Mouse (Mus musculus) stomach, postnatal 0 days (tissue): Measurements from ENCODE around the gene Arhgef3. TPM values are rescaled to one million over a fixed set of nuclear protein-coding genes. Genes with fewer than 3 reads are reported as not detected.

Source experiments
- ATAC-seq: fragments of 200-750 bp; cut with Nextera tagmentation; 2 replicates; pipeline ENCODE4 v1.8.0; 2017; ENCODE audit not compliant: low FRiP score, low TSS enrichment
- DNase-seq: peaks from one replicate; pipeline ENCODE4 v3.0.0-alpha.2; 2016; ENCODE audit warnings: low spot score
- H3K27ac ChIP-seq: fragments of 300-500 bp; sonication (generic); replicated peaks from 2 replicates; pipeline ENCODE4 v1.5.1; 2014; ENCODE audit warnings: mild to moderate bottlenecking, control low read depth
- H3K27me3 ChIP-seq: fragments of 300-500 bp; sonication (generic); 2 replicates; pipeline ENCODE4 v1.6.1; 2014; ENCODE audit warnings: low read length; ENCODE audit not compliant: control insufficient read depth, insufficient read depth
- H3K36me3 ChIP-seq: fragments of 300-500 bp; sonication (generic); 2 replicates; pipeline ENCODE4 v1.6.1; 2014; ENCODE audit warnings: low read length, mixed read lengths; ENCODE audit not compliant: control insufficient read depth, insufficient read depth
- H3K4me1 ChIP-seq: fragments of 300-500 bp; sonication (generic); replicated peaks from 2 replicates; pipeline ENCODE4 v1.6.1; 2014; ENCODE audit warnings: antibody characterized with exemption; ENCODE audit not compliant: control insufficient read depth, insufficient read depth
- H3K4me2 ChIP-seq: fragments of 300-500 bp; sonication (generic); replicated peaks from 2 replicates; pipeline ENCODE4 v1.6.1; 2014; ENCODE audit warnings: low read depth, mild to moderate bottlenecking, control low read depth, moderate library complexity
- H3K4me3 ChIP-seq: fragments of 300-500 bp; sonication (generic); 2 replicates; pipeline ENCODE4 v1.5.1; 2014; ENCODE audit warnings: low read depth, low read length, control low read depth
- H3K9ac ChIP-seq: fragments of 300-500 bp; sonication (generic); 2 replicates; pipeline ENCODE4 v1.6.1; 2014; ENCODE audit warnings: mild to moderate bottlenecking, low read length, control low read depth, mixed read lengths
- H3K9me3 ChIP-seq: fragments of 300-500 bp; sonication (generic); 2 replicates; pipeline ENCODE4 v1.6.1; 2016; ENCODE audit warnings: low read length; ENCODE audit not compliant: control insufficient read depth
- CTCF ChIP-seq: IDR thresholded peaks from 2 replicates; pipeline ENCODE4 v1.5.1; 2016; ENCODE audit warnings: antibody characterized with exemption, low read depth, mild to moderate bottlenecking, moderate library complexity
- EP300 ChIP-seq: optimal IDR thresholded peaks from 2 replicates; pipeline ENCODE3; 2016; ENCODE audit warnings: antibody characterized with exemption
- WGBS: fragments of 180-500 bp; shearing (Covaris S2); extraction: QIAGEN DNeasy Blood & Tissue Kit; methylation state at CpG from one replicate; pipeline ENCODE4 v1.1.7; 2014; 5-methylcytosine and 5-hydroxymethylcytosine counted together
- polyA plus RNA-seq: library from polyadenylated mRNA; unstranded; fragments of >200 nt; fragmentation: Nextera tagmentation; extraction: Ambion mirVana; gene quantifications from 2 replicates; pipeline ENCODE4 v1.2.1, GENCODE M21; 2015

Arhgef3 gene
- polyA plus RNA-seq, 1 experiment from 2014 or later: 13.1 TPM

DNA sequence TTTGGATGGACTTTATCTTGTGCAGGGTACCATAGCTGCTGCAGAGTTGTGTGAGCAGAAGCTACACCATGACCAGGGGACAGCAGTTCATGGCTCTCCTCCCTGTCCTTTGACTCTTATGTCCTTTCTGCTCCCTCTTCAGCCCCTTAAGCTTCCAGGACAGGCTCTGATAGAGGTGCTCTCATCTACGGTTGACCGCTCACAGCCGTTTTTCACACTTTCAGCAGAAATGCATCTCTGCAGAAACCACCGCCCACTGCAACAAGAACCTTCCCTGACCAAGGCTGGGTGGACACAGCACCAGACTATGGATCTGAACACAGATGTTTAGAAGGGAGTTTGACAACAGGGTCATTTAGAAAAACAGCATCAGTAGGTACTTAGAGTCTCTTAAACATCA is 73.2 kb downstream of the Arhgef3 start:
- 90% methylated on average over 4 of the region's 4 CpGs for WGBS
- Histone ChIP-seq H3K4me1 (peaks cover 5% of the 10 kb centered on the region; the same call in 1 of the 2 replicates), H3K27me3 (no peaks in the 10 kb centered on the region), H3K9ac (no peak overlapping the region), H3K27ac (no peak overlapping the region), H3K36me3 (no peaks in the 10 kb centered on the region), H3K9me3 (no peaks in the 10 kb centered on the region), H3K4me2 (no peak overlapping the region), H3K4me3 (no peak overlapping the region)
- TF ChIP-seq EP300 (no peak), CTCF (no peak)
- ATAC-seq (no peak), DNase-seq (no peak)

DNA sequence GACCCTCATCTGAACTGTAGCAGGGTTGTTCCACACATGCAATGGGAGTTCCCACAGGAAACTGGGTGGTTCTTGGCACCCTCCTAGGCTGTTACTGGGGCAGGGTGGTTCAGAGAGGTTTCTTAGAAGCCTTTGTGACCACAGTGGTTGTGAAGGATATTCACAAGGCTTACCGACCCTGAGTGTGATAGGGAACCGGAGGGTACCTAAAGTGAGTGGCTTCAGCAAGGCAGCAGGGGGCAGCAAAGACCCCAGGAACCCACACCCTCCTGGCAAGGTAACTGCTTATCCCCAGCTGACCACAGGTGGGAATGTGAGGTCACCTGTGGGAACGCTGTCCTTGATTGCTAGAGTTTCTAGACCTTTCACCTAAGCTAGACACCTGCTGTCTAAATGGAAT is 77.8 kb downstream of the Arhgef3 start:
- Histone ChIP-seq H3K27me3 (no peaks in the 10 kb centered on the region), H3K4me1 (no peaks in the 10 kb centered on the region), H3K9ac (no peak overlapping the region), H3K4me3 (no peak overlapping the region), H3K36me3 (no peaks in the 10 kb centered on the region), H3K27ac (no peak overlapping the region), H3K9me3 (no peaks in the 10 kb centered on the region), H3K4me2 (no peak overlapping the region)
- DNase-seq (peak; percentile 55), ATAC-seq (no peak)
- TF ChIP-seq EP300 (no peak), CTCF (peak; percentile 71)
- WGBS: 23% methylated on average over 3 of the region's 3 CpGs

- H3K4me3 ChIP-seq: no peak overlapping the region
- no peaks in the 10 kb centered on the region for H3K36me3 ChIP-seq
- no peaks in the 10 kb centered on the region for H3K4me1 ChIP-seq
- TF ChIP-seq CTCF (peak; percentile 57), EP300 (no peak)
- no peak overlapping the region for H3K9ac ChIP-seq
- H3K27me3 ChIP-seq: no peaks in the 10 kb centered on the region
- no peaks in the 10 kb centered on the region for H3K9me3 ChIP-seq
- no peak overlapping the region for H3K4me2 ChIP-seq
- ATAC-seq (peak; percentile 87), DNase-seq (peak; percentile 70)
- no peak overlapping the region for H3K27ac ChIP-seq
- WGBS: 57% methylated on average over 8 of the region's 8 CpGs
Observed at GRCm38 (mm10) chr14:27196980-27197379, 82.3 kb downstream of the Arhgef3 start.

DNA sequence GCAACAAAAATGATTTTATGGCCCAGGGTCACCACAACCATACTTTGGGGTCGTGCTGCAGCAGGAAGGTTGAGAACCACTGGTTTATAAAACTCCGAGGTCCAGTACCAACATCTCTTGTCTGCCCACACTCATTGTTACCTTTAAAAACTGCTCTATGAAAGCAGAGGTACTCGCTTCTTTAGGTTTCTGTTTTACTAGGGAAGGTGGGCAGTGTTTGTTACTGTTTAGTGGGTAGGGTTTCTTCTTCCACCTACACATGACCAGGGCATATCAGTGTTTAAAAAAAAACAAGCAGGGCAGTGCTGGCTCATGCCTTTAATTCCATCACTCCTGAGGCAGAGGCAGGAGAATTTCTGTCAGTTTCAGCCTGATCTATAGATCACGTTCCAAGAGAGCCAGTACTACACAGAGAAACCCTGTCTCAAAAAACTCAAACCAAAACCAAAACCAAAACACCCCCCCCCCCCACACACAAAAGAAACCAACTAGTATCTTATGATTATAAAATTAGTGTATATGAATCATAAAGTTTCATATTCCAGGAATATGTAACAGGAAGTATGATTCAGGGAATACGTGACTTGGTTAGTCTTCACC is 83.9 kb downstream of the Arhgef3 start:
- no peak for ATAC-seq

GRCm38 (mm10) chr14:27199119-27199518 is 84.4 kb downstream of the Arhgef3 start:
- no peaks in the 10 kb centered on the region for H3K4me1 ChIP-seq
- no peak overlapping the region for H3K4me3 ChIP-seq
- H3K4me2 ChIP-seq: no peak overlapping the region
- no peaks in the 10 kb centered on the region for H3K9me3 ChIP-seq
- no peaks in the 10 kb centered on the region for H3K27me3 ChIP-seq
- ATAC-seq (no peak), DNase-seq (no peak)
- H3K9ac ChIP-seq: no peak overlapping the region
- no peaks in the 10 kb centered on the region for H3K36me3 ChIP-seq
- no peak overlapping the region for H3K27ac ChIP-seq
- WGBS: 69% methylated on average over 3 of the region's 3 CpGs
- no peak for TF ChIP-seq EP300
- TF ChIP-seq CTCF: no peak

More for the DNA sequence above, 83.9 kb downstream of the Arhgef3 start:
- Histone ChIP-seq H3K9ac (no peak overlapping the region), H3K9me3 (no peaks in the 10 kb centered on the region), H3K36me3 (no peaks in the 10 kb centered on the region), H3K4me1 (no peaks in the 10 kb centered on the region), H3K4me3 (no peak overlapping the region), H3K4me2 (no peak overlapping the region), H3K27me3 (no peaks in the 10 kb centered on the region), H3K27ac (no peak overlapping the region)
- no peak for DNase-seq
- 93% methylated on average over 5 of the region's 5 CpGs for WGBS
- no peak for TF ChIP-seq CTCF
- no peak for TF ChIP-seq EP300

DNA sequence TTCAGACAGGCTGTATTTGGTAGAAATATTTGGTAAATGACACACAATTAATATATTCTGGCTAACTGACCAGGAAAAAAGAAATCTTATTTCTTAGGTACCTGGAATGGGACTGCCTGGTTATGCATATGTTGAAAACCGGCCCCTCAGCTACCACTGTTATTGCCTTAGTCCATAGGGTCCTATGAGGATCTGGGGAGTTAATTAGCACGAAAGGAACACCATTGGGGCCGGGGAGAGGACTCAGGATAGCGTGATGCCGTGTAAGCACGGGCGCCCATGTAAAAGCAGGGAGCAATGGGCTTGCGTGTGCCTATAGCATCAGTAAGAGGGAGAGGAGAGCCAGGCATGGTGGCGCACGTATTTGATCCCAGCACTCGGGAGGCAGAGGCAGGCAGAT is 85.2 kb downstream of the Arhgef3 start:
- no peak for DNase-seq
- no peaks in the 10 kb centered on the region for H3K27me3 ChIP-seq
- no peak for TF ChIP-seq CTCF
- no peak for TF ChIP-seq EP300
- no peak overlapping the region for H3K27ac ChIP-seq
- ATAC-seq: no peak
- 94% methylated on average over 11 of the region's 11 CpGs for WGBS
- H3K4me3 ChIP-seq: no peak overlapping the region
- H3K9me3 ChIP-seq: no peaks in the 10 kb centered on the region
- no peaks in the 10 kb centered on the region for H3K4me1 ChIP-seq
- no peak overlapping the region for H3K4me2 ChIP-seq
- no peak overlapping the region for H3K9ac ChIP-seq
- no peaks in the 10 kb centered on the region for H3K36me3 ChIP-seq
